Mouse (Mus musculus) A20 (cell line): ENCODE measurements at regions not wholly inside any gene's neighbourhood (a gene's known extent, or its start where the extent isn't known, plus 50 kb on each side); places are given as distances from the start of the nearest gene placed in this dataset.

ENCODE experiments used
- DNase-seq: peaks from one replicate; pipeline ENCODE4 v3.0.0-alpha.2; 2011; ENCODE audit warnings: low read depth, low spot score

DNA sequence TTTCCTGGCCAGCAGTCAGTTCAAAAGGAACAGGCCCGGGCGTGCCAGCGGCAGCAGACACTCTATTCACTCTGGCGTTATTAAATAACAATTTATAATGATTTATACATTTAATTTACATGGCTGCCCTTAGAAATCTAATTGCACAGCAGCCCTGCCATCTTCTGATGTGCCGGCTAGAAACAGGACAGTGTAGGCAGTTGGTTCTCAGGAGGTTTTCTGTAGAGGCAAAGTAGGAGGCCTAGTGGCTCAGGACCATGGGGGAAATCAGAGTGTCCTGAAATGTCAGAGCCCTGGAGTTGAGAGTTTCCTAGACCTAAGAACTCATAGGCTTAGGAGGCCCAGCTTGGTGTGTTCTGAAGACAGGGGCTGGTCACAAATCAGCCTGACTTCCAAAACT lies 225.2 kb upstream of the Foxq1 start:
- DNase-seq = no peak

DNA sequence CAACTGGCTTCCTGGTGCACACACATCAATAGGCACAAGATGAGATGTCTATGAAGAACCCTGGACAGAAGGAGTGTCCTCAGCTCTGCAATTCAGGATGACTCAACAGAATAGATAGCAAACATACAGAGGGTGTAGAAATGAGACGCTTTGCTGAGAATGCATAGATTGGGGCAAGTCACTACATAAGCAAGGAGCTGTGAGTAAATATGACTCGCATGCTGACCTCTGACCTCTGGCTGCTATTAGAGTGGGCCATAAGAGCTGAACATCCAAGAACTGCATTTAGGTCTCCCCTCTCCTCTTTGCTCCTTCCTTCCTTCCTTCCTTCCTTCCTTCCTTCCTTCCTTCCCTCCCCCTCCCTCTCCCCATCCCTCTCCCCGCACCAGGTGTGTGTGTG lies 221.0 kb upstream of the Foxq1 start:
- no peak for DNase-seq

- no peak for DNase-seq
Measured at GRCm38 (mm10) chr13:31337631-31338030, 218.3 kb upstream of the Foxq1 start.

- DNase-seq = no peak
Measured at GRCm38 (mm10) chr13:31339386-31339785, 216.5 kb upstream of the Foxq1 start.

GRCm38 (mm10) chr13:31339901-31340300 lies 216.0 kb upstream of the Foxq1 start:
- no peak for DNase-seq

- no peak for DNase-seq
Measured at GRCm38 (mm10) chr13:31340363-31340948, 215.5 kb upstream of the Foxq1 start.

DNA sequence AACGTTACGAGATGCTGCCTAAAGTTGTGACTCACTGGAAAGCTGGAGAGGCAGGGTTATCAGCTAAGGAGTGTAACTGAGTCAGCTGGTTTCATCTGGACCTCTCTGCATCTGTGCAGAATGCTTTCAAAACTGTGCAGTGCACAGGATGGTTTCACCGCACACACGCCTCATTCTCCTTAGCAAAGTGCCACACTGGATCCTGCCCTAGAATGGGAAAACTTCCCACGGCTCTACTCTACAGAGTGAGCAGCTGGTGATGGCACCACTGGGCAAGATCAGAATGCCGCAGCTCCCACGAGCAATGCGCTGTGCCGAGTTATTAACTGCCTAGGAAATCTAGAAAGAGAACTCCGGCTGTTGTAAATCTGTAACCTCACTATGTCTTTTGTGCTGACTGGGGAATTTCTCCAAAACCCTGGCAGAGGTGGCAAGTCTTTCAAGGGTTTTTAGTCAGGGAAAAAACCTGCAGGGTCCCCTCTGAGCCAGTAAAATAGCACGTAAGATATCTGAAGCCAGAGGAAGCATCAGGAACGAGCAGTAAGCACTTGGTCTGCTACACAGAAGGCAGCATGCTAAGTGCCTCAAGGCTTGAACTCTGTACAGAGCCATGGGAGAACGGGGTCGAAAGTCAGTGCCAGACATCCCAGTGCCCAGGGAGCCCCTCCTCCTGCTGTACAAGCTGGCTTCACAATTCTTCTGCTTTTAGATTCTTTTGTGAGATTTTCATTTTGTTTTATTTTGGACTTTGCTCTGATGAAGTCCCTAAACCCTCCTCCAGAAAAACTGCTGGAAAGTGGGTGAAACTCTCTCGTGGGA lies 214.4 kb upstream of the Foxq1 start:
- DNase-seq = no peak

GRCm38 (mm10) chr13:31346205-31346604 lies 209.7 kb upstream of the Foxq1 start:
- no peak for DNase-seq

GRCm38 (mm10) chr13:31347000-31347399 lies 208.9 kb upstream of the Foxq1 start:
- DNase-seq = peak; percentile 13

DNA sequence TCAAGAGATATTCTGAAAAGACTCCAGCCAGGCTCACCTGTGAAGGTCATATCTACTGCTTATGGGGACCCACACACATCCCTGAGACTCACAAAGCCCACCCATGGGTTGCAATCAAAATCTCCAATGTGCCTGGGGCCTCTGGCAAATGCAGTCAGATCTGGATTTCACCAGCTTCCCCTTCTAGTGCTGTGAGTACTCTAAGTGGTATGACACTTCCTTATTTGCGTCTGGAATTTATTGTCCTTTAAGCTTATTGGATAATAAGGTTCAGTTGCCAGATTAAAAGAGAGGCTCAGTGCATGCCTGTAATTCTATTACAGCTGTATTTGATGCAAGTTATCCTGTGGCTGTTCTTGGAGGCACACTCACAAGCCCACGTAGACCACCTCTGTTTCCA lies 206.3 kb upstream of the Foxq1 start:
- no peak for DNase-seq

GRCm38 (mm10) chr13:31351481-31351880 lies 204.5 kb upstream of the Foxq1 start:
- DNase-seq = no peak

GRCm38 (mm10) chr13:31352825-31353224 lies 203.1 kb upstream of the Foxq1 start:
- DNase-seq = peak; percentile 18

DNA sequence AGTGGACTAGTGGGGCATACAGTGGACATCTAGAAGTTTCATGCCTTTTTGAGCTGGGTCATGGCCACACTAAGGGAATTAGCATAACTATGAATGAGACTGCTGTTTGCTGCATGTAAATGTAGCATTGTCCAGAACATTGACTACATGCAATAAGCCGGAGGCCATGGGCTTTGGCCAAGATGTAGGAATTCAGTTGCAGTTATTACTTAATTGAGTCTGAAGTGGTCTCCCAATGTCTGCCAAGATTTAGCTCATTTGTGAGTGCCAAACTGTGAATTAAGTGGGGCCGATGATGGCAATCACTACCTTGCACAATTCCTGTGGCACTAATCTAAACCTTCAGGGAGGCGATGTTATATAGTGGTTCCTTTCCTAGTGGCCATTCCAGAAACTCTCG lies 196.6 kb upstream of the Foxq1 start:
- DNase-seq = no peak

DNA sequence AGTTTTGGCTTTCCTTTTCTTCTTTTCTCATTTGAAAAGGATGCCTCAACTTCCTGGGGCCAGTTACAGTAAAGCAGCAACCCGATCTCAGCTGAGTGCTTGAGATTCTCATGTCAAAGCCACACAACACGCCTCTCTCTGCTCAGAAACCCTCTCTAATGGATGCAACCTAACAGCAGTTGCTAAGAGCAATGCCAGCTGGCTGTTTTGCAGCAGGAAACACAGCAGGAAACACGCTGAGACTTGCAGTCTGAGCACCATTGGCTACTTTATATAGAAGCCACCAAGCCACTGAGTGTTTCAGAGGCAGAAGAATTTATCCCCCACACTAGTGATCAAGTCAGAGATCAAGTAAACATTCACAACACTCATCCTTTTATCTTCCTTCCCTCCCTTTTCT lies 193.5 kb upstream of the Foxq1 start:
- no peak for DNase-seq

GRCm38 (mm10) chr13:31364369-31364768 lies 191.6 kb upstream of the Foxq1 start:
- DNase-seq = no peak

DNA sequence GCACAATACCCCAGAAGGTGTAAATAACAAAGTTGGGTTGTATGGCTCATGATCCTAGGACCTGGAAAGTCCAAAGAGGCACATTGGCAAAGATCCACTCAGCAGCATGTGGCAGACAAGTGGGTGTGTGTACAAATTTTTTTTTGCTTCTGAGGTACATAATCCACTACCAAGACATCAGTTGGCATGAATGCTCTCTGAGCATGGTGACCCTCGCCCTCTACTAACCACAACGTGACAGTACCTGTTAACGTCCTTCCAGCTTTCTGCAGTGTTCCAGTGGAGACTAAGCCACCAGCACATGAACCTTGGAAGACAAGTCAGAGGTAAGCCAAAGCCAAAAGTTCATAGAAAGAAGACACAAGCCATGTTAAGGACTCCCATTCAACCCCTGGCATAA lies 188.7 kb upstream of the Foxq1 start:
- no peak for DNase-seq

DNA sequence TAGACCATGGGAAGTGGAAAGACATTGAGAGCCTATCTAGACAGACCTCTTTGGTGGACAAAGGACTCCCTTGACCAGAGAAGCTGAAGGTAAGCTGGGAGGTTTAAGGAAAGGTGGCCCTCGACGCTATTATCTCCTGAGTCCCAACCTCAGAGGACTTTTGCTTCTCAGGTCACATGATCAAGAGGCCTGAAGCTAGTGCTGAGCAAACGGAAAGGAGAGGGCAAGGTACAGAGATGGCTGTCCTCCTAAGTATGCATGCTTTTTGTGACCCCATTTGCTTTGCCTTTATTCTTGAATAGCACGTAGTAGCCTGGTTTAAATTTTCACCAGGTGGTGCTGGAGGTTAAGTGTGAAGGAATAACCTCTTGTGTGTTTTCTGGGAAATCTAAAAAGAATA lies 186.8 kb upstream of the Foxq1 start:
- DNase-seq = no peak

DNA sequence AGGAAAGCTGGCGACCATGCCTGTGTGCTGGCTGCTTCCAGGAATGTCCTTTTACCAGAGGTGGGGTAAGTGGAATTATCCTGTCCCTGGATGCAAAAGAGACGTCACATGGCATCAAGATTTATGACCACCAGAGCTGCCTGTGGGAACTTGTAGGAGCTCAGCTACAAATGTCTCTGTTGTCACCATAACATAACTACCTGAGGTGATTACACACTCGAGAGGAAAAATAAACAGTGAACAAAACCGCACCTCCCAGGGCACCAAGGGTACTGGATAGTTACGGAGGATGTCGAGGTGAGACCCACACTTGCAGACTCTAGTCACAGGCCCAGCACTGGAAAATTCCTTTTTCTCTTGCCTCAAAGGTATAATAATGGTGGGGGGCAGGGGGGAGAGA lies 185.1 kb upstream of the Foxq1 start:
- no peak for DNase-seq

DNA sequence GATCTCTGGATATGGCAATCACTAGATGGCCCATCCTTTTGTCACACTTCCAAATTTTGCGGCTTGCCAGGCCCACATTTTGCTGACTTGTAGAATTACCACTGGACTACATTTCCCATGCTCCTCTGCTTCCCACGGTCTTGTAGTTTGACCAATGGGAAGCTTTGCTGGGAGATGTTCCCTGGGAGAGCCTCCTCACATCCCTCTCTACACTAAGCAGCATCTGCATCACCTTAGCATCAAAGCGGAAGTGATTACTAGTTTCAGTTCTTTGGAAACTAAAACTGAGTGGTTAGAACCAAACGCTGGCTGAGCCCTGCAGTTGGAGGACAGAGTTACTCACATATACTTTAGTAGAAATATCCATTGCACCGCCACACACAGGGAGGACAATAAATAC lies 181.9 kb upstream of the Foxq1 start:
- peak; percentile 76 for DNase-seq

GRCm38 (mm10) chr13:31393421-31394215 lies 162.3 kb upstream of the Foxq1 start:
- no peak for DNase-seq

GRCm38 (mm10) chr13:31396216-31396910 lies 159.6 kb upstream of the Foxq1 start:
- peak; percentile 7 for DNase-seq

DNA sequence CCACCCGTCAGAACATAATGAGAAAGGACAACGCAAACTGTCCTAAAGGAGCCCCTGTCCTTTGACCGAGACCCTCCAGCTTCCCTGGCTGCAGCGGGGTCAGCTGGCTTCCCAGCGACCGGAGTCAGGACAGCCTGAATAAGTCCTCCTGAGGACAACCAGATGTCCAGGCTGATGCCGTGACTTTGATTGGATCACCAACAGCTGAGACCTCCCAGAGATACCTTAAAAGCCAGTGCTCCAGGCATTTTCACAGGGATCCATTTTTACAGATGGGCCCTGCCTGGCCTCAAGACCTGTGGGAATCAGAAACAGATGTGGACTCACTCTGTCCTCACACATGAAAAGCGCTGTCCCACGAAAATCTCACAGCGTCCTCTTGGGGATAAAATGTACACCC lies 158.7 kb upstream of the Foxq1 start:
- DNase-seq = no peak
